Mouse (Mus musculus) embryonic stem cell, embryonic (primary cell): ENCODE measurements around the gene Tbc1d9b.

Experiments
- CTCF ChIA-PET, 4 experiments: fragments of 300-600 bp in 2 of 4; fragments of 350-600 bp in 2 of 4; sonication (Branson Sonifier 250); formaldehyde crosslinking; loops; one replicate each; lab custom pipeline; 2022; ENCODE audit warnings: inconsistent platforms in 2 of 4; lab: Charles Lee
- POLR2A ChIA-PET, 4 experiments: fragments of 300-600 bp in 2 of 4; fragments of 350-600 bp in 2 of 4; sonication (Branson Sonifier 250); formaldehyde crosslinking; loops; one replicate each; lab custom pipeline; 2022; ENCODE audit warnings: antibody characterized with exemption in 4 of 4, inconsistent platforms in 1 of 4; lab: Charles Lee

Gene Tbc1d9b

DNA sequence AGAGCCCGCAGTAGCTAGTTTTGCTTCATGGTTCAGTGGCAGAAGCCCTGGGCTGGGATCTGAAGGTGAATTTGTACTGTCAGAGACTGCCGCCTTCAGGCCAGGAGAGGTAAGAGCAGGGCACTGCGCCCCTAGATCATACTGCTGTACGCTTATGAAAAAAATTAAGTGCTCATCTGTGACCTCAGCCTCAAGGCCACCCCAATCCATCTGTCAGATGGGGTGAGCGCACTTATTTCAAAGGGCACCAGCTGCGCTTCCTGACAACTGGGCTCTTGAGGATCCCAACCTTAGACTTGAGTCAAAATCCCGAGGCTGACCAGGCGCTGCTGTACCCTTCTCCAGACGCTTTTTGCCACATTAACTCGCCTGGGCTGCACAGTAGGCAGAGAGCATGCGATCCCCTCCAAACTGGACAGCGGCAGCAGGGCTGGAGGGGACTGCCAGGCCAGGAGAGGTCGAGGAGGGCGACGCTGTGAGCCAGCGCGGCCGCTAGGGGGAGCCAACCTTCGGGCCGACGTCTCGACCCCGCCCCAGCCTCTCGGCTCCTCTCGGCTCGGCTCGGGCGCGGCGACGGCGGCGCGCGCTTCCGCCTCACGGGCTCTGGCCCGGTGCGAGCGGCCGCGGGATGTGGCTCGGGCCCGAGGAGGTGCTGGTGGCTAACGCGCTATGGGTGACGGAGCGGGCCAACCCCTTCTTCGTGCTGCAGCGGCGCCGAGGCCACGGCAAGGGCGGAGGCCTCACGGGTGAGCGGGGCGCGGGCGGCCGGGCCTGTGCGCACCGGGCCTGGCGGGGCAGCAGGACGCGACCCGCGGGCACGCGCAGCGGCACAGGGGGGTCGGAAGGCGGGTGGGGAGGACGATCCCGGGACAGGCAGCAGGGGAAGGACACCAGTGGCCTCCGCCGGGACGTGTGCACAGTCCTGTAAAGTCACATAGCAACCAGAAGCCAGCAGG lies at the start of gene Tbc1d9b:
Gene Tbc1d9b, plus strand, starts transcription at position 586 of the 956 bp plus-strand sequence.
- ChIA-PET CTCF (interaction anchor here (0.5 to 3.3 kb wide), 43 partner anchors 9 to 987 kb away, joined by 3 to 53 read pairs (median 3); partner anchors contain the start of genes Mrnip (in 2 of the 4), Maml1 (in 1 of the 4), Mgat4b (in 1 of the 4) and Sqstm1 (in 1 of the 4)), POLR2A (interaction anchor here (0.6 to 2.7 kb wide), 30 partner anchors 9 to 246 kb away, joined by 3 to 17 read pairs (median 3); partner anchors contain the start of genes Mgat4b (in 3 of the 4), Sqstm1 (in 3 of the 4), Hnrnph1 (in 1 of the 4) and Mrnip (in 1 of the 4))

DNA sequence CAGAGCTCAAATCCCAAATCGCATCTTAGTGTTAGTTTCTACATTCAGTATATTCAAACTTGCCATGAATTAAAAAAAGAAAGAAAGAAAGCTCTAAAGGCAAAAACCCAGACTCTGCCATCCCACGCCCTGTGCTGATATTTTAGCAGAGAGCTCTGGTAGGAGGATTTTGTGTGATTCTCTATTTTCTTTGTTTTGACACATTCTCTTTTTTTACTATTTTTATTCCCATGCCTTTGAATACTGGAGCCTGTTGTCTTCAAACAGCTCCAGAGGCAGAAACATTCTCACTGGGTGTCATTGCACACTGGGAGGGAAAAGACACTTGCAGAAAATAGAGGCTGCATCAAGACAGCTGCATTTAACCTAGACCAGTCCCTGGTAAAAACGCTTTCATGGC lies 45.0 kb upstream of the Tbc1d9b start:
- ChIA-PET POLR2A (interaction anchor here in 2 of 4 experiments (0.5 to 0.8 kb wide), 3 partner anchors 55 to 165 kb away, joined by 3 to 4 read pairs (median 4); partner anchors contain the start of genes Mgat4b (in 1 of the 2) and Sqstm1 (in 1 of the 2)), CTCF (interaction anchor here in 1 of 4 experiments (0.6 kb wide), 1 partner anchor 130 kb away, joined by 3 read pairs; no protein-coding TSS in a partner anchor)

GRCm38 (mm10) chr11:50089840-50090239 lies 41.4 kb upstream of the Tbc1d9b start:
- ChIA-PET POLR2A (interaction anchor here (0.6 to 1.6 kb wide), 8 partner anchors 18 to 256 kb away, joined by 3 to 5 read pairs (median 3); partner anchors contain the start of genes Mgat4b (in 1 of the 4) and Sqstm1 (in 1 of the 4)), CTCF (interaction anchor here in 1 of 4 experiments (1.4 to 1.5 kb wide), 2 partner anchors 25 to 103 kb away, joined by 4 to 5 read pairs; no protein-coding TSS in a partner anchor)

GRCm38 (mm10) chr11:50090982-50091675 lies 40.1 kb upstream of the Tbc1d9b start:
- POLR2A ChIA-PET, result interaction anchor here in 2 of 4 experiments (0.8 to 1.6 kb wide), 7 partner anchors 16 to 286 kb away, joined by 3 read pairs; partner anchors contain the start of genes Mgat4b (in 1 of the 2) and Sqstm1 (in 1 of the 2)
- CTCF ChIA-PET, result interaction anchor here in 3 of 4 experiments (0.7 to 1.4 kb wide), 4 partner anchors 23 to 280 kb away, joined by 3 to 6 read pairs (median 4); no protein-coding TSS in a partner anchor

DNA sequence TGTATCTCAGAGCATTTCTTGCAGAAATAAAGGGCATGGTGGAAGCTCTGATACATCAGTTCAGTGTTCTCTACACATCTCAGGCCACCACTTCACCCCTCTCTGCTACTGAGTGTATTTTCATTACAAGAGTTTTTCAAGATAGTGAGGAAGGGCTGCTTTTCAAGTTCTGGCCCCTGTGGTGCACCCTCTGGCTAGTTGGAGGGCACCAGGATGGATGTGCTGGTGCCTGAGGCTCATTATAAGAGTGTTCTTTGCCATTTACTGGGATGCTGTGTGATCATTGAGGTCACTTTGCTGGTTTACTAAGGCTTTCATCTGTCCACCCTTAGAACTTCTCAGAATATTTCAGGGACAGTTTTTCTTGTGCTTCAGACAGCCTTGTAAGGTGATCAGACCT lies 39.5 kb upstream of the Tbc1d9b start:
- POLR2A ChIA-PET, result interaction anchor here in 3 of 4 experiments (0.6 to 1.5 kb wide), 6 partner anchors 16 to 286 kb away, joined by 3 to 4 read pairs (median 3); partner anchors contain the start of genes Mgat4b (in 1 of the 3) and Sqstm1 (in 1 of the 3)

GRCm38 (mm10) chr11:50095661-50096060 lies 35.5 kb upstream of the Tbc1d9b start:
- POLR2A ChIA-PET, result interaction anchor here in 1 of 4 experiments (0.7 to 1.5 kb wide), 2 partner anchors 18 to 35 kb away, joined by 3 to 4 read pairs; partner anchors contain the start of gene Tbc1d9b

More for the DNA sequence above, 39.5 kb upstream of the Tbc1d9b start:
- CTCF ChIA-PET, result interaction anchor here in 1 of 4 experiments (0.7 kb wide), 1 partner anchor 23 kb away, joined by 3 read pairs; no protein-coding TSS in a partner anchor

DNA sequence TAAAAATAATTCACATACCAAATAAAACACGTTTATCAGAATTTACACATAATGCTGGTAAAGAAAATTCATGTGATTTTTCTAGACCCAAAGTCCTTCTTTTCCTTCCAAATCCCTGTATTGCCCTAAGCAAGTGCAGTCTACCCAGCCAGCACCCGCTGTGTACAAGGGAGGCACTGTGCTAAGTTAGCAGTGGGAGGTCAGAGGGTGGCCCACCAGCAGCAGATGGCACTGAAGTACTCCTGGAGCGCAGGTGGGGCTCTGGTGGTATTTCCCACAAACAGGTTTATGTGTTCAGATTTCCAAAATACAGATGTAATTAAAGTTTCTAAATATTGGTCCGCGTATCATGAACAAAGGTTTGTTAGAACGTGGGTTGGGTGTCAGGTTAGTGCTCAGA lies 34.1 kb upstream of the Tbc1d9b start:
- ChIA-PET POLR2A (no interaction called here), CTCF (no interaction called here)

More at GRCm38 (mm10) chr11:50095661-50096060, 35.5 kb upstream of the Tbc1d9b start:
- CTCF ChIA-PET, result interaction anchor here in 2 of 4 experiments (1.0 to 1.2 kb wide), 2 partner anchors 13 to 17 kb away, joined by 3 to 6 read pairs; no protein-coding TSS in a partner anchor

DNA sequence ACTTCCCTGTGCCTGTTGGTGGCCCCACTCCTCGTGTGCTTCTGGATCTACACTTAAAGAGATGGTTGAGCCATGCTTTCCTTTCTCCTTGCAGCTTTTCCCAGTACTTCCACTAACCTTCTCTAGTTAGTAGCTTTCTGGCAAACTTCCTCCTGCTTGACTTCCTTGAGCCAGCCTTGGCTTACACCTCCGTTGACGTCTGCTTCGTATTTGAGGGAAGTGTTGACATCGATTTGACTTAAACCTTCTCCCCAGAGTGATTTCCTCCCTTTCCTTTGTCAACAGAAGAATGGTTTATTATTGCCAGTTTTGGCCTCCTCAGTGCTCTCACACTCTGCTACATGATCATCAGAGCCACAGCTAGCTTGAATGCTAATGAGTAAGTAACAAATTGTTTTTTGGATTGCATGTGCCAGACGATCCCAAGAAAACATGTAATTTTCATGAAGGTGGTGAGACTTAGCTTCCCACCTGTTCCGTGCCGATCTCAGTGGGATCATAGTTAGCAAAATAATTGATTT lies 32.2 kb upstream of the Tbc1d9b start:
- POLR2A ChIA-PET, result interaction anchor here in 3 of 4 experiments (0.6 to 1.3 kb wide), 3 partner anchors 9 to 11 kb away, joined by 3 to 5 read pairs (median 3); no protein-coding TSS in a partner anchor
- CTCF ChIA-PET, result interaction anchor here in 2 of 4 experiments (0.5 kb wide), 2 partner anchors 10 to 353 kb away, joined by 5 to 6 read pairs; no protein-coding TSS in a partner anchor

GRCm38 (mm10) chr11:50099692-50100091 lies 31.5 kb upstream of the Tbc1d9b start:
- ChIA-PET CTCF (interaction anchor here in 1 of 4 experiments (0.5 kb wide), 1 partner anchor 353 kb away, joined by 5 read pairs; no protein-coding TSS in a partner anchor), POLR2A (interaction anchor here in 2 of 4 experiments (0.7 to 1.3 kb wide), 2 partner anchors 9 to 10 kb away, joined by 3 to 5 read pairs; no protein-coding TSS in a partner anchor)

- CTCF ChIA-PET, result no interaction called here
Observed at GRCm38 (mm10) chr11:50100548-50101307, 30.5 kb upstream of the Tbc1d9b start.

GRCm38 (mm10) chr11:50101962-50102361 lies 29.2 kb upstream of the Tbc1d9b start:
- POLR2A ChIA-PET, result interaction anchor here in 1 of 4 experiments (0.6 kb wide), 1 partner anchor 13 kb away, joined by 7 read pairs; no protein-coding TSS in a partner anchor
- CTCF ChIA-PET, result interaction anchor here in 1 of 4 experiments (0.8 to 1.3 kb wide), 2 partner anchors 13 to 115 kb away, joined by 3 to 5 read pairs; no protein-coding TSS in a partner anchor

More at GRCm38 (mm10) chr11:50100548-50101307, 30.5 kb upstream of the Tbc1d9b start:
- POLR2A ChIA-PET, result no interaction called here

- POLR2A ChIA-PET, result interaction anchor here in 2 of 4 experiments (0.5 to 0.9 kb wide), 2 partner anchors 56 to 311 kb away, joined by 3 to 4 read pairs; no protein-coding TSS in a partner anchor
- CTCF ChIA-PET, result interaction anchor here in 1 of 4 experiments (1.0 kb wide), 1 partner anchor 11 kb away, joined by 4 read pairs; no protein-coding TSS in a partner anchor
Observed at GRCm38 (mm10) chr11:50104016-50104415, 27.2 kb upstream of the Tbc1d9b start.

DNA sequence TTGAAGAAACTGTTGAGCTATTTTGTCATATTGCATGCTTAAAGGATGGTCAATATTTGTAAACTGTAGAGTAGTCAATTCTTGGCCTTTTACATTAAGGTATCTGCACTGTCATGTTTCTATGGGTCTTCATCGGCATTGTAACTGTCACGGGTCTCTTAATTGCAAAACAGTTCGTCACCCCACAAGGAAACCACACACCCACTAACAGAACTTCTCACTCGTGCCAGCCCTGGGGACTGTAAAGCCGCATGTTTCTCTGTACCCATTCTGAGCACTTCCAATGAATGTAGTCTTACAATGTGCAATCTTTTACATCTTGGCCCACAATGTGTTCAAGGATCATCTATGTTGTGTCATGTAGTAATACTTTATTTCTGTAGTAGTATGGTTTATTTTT lies 26.0 kb upstream of the Tbc1d9b start:
- CTCF ChIA-PET, result no interaction called here
- POLR2A ChIA-PET, result no interaction called here

- CTCF ChIA-PET, result interaction anchor here in 1 of 4 experiments (0.8 to 1.4 kb wide), 3 partner anchors 8 to 120 kb away, joined by 3 to 4 read pairs (median 4); no protein-coding TSS in a partner anchor
- POLR2A ChIA-PET, result interaction anchor here in 1 of 4 experiments (1.0 kb wide), 1 partner anchor 146 kb away, joined by 3 read pairs; no protein-coding TSS in a partner anchor
Observed at GRCm38 (mm10) chr11:50106024-50106423, 25.2 kb upstream of the Tbc1d9b start.

- ChIA-PET CTCF (interaction anchor here (0.6 to 1.4 kb wide), 15 partner anchors 10 to 1835 kb away, joined by 3 to 7 read pairs (median 5); no protein-coding TSS in a partner anchor), POLR2A (interaction anchor here in 3 of 4 experiments (0.6 to 2.1 kb wide), 25 partner anchors 10 to 407 kb away, joined by 3 to 11 read pairs (median 3); partner anchors contain the start of genes Mgat4b (in 2 of the 3), Sqstm1 (in 2 of the 3), Hnrnph1 (in 1 of the 3) and Mrnip (in 1 of the 3))
Observed at GRCm38 (mm10) chr11:50108823-50109244, 22.4 kb upstream of the Tbc1d9b start.
